Mouse (Mus musculus): Measurements from ENCODE around the gene Ctsc.
"Not testable (repeated sequence)": the region's sequence is repeated elsewhere in the genome, so short reads cannot be mapped to it uniquely, and the experiment has no call there.

Ctsc gene

GRCm38 (mm10) chr7:88277858-88278627, at the start of gene Ctsc:
Gene Ctsc, plus strand, starts transcription at chr7:88278085.
- DNase-seq (ENCODE audit: extremely low read depth, low read depth, low spot score), result peak; percentile 26

DNA sequence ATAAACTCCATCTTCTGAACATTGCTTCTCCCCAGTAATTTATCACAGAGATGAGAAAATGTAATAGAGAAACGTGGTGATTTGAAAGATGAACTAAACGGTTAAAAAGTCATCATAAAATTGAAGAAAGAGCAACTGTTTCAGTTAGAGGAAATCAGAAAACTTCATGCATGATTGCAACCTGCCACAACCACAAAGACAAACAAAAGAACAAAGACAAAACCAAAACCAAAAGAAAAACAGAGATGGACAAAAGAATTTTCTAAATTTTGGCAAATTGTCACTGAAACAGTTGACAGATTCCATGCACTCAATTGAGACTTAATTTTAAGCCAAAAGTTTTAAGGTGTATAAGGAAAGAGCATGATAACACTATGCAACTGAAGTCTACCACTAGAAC, 48.8 kb upstream of the Ctsc start:
- DNase-seq (ENCODE audit: extremely low read depth, low read depth, low spot score), result no peak

DNA sequence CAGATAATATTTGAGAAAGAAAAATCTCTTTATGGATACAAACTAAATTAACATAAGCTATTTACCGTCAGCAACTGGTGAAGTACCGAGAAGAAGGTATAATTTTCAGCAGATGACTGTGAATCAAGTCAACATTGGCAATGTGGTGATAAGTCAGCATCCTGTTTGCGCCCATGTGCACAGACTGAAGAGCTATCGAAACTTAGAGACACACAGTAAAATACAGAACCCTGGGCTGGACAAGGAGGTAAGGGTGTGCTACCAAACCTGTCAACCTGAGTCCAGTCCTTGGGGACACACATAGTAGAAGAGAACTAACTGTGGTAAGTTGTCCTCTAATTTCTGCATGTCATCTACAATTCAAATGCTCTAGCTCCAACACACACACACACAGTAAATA, 47.8 kb upstream of the Ctsc start:
- no peak for DNase-seq (ENCODE audit: extremely low read depth, low read depth, low spot score)

- DNase-seq (ENCODE audit: extremely low read depth, low read depth, low spot score), result no peak
Observed at GRCm38 (mm10) chr7:88230756-88231522, 46.9 kb upstream of the Ctsc start.

DNA sequence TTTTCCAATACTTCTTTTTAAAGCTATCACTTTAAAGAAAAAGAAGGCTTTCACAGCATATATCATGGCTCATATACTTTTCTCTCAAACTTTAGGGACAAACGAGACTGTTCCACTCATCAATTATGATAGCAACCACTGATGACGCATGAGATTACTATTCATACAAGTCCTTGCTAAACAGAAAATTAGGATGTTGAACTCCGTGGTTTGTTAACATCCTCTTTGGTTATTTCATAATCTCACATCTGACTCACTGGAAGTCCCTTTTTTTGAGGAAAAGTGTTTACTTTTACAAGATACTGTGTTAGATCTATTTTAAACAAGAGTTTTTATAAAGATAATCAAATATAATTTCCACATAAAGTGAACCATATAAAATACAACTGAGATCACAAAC, 34.8 kb upstream of the Ctsc start:
- no peak for DNase-seq (ENCODE audit: extremely low read depth, low read depth, low spot score)

GRCm38 (mm10) chr7:88244462-88244861, 33.4 kb upstream of the Ctsc start:
- no peak for DNase-seq (ENCODE audit: extremely low read depth, low read depth, low spot score)

DNA sequence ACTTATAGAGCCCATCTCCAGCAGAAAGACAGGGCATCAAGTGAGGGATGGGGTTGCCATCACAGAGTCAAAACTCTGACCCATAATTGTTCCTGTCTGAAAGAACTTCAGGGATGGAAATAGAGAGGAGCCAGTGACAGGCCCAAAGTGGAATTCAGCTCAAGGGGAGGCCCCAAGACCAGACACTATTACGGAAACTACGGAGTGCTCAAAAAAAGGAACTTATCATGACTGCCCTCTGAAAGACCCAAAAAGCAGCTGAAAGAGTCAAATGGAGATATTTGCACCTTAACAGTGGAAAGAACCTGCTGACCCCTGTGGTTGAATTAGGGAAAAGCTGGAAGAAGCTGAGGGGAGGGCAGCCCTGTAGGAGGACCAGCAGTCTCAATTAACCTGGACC, 27.5 kb upstream of the Ctsc start:
- DNase-seq (ENCODE audit: extremely low read depth, low read depth, low spot score), result not testable (repeated sequence)

GRCm38 (mm10) chr7:88251535-88251934, 26.4 kb upstream of the Ctsc start:
- DNase-seq (ENCODE audit: extremely low read depth, low read depth, low spot score), result no peak

DNA sequence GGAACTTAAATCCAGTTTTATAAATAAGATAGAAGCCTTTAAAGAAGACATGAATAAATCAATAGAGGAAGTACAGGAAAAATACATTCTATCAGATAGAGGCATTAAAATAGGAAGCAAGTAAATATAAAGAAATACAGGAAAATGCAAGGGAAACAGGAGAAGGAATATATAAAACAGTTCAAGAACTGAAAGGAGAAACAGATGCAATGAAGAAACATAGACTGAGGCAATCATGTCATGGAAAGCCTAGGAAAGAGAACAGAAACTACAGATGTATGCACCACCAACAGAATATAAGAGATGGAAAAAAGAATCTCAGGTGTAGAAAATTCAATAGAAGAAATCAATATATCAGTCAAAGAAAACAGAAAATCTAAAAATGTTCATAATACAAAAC, 25.8 kb upstream of the Ctsc start:
- DNase-seq (ENCODE audit: extremely low read depth, low read depth, low spot score), result no peak

- no peak for DNase-seq (ENCODE audit: extremely low read depth, low read depth, low spot score)
Observed at GRCm38 (mm10) chr7:88254884-88255283, 23.0 kb upstream of the Ctsc start.

- no peak for DNase-seq (ENCODE audit: extremely low read depth, low read depth, low spot score)
Observed at GRCm38 (mm10) chr7:88259155-88259925, 18.5 kb upstream of the Ctsc start.

- no peak for DNase-seq (ENCODE audit: extremely low read depth, low read depth, low spot score)
Observed at GRCm38 (mm10) chr7:88261799-88262198, 16.1 kb upstream of the Ctsc start.

- no peak for DNase-seq (ENCODE audit: extremely low read depth, low read depth, low spot score)
Observed at GRCm38 (mm10) chr7:88264861-88265260, 13.0 kb upstream of the Ctsc start.

- DNase-seq (ENCODE audit: extremely low read depth, low read depth, low spot score), result no peak
Observed at GRCm38 (mm10) chr7:88269913-88270312, 8.0 kb upstream of the Ctsc start.

DNA sequence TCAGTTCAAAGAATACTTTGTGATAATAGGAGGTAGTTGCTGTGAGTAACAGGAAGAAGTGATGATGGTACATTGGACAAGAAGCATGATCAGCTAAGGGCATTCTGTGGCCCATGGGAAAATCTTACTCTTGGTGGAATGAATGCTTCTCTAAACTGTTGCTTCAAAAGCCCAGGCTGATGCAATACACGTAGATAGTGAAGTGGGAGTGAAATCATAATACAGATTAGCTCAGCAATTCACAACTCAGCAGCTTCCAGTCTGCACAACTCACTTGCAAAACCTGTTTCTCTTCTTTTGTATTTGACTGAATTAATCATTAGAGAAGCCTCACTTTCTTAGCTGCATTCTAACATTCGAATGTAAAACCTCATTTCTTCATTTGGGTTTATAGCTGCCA, 6.4 kb upstream of the Ctsc start:
- peak; percentile 62 for DNase-seq (ENCODE audit: extremely low read depth, low read depth, low spot score)

GRCm38 (mm10) chr7:88276914-88277765, 745 bp upstream of the Ctsc start:
- no peak for DNase-seq (ENCODE audit: extremely low read depth, low read depth, low spot score)

DNA sequence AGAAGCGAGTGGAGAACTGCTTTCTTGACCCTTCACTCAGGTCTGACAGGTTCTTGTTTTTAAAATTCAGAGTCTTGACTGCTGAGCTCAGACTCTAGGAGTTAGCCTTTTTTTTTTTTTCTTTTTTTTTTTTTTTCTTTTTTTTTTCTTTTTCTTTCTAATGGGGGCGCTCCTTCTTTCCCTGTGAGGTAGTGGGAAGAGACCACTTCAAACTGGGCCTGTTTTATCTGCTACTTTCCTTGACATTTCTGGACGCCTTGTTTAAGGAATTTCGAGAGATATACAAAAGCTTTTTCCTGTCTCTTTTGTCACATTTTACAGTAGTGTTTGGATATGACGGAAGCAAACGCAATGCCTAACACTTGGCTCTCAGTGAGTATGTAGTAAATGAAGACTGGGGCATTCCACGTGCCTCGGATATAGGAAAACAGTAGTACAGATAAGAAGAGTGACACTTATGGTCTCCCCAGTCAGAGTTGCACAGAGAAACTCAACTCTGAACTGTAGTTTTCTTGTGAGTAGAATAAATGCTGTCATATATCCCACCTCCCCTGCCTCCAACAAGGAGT, 827 bp downstream of the Ctsc start:
- DNase-seq (ENCODE audit: extremely low read depth, low read depth, low spot score), result no peak

DNA sequence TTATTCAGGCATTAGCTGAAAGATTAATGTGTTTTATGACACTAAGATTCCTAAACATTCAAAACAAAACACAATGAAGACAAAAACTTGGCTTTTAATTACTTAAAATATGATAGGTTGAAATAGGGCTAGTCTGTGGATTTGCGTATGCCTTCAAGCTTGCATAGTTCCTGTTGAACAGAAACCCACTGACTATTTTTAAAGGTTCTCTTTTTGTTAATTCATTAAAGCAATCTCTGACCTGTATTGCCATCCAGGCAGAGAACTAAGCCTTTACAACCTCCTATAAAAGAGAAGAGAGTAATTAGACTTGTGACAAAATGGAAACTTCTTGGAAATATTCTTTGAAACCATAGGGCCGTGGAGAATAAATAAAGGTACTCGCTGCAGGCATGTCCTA, 7.4 kb downstream of the Ctsc start:
- no peak for DNase-seq (ENCODE audit: extremely low read depth, low read depth, low spot score)

DNA sequence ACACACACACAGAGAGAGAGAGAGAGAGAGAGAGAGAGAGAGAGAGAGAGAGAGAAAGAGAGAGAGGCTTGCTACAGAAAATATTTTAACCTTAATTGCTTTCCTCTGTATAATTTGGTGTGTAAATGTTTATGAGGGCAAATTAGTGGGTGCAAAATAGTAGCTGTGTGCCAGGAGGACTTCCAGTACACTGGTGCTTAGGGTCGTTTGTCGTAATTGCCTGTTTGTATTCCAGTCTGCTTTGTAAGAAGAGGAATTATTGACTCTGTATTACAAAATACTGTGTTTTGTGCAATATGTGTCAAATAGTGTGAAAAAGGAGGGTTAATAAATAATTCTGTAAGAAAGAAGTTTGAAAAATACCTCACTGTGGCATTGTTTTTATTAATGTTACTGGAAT, 13.2 kb downstream of the Ctsc start:
- no peak for DNase-seq (ENCODE audit: extremely low read depth, low read depth, low spot score)

- no peak for DNase-seq (ENCODE audit: extremely low read depth, low read depth, low spot score)
Observed at GRCm38 (mm10) chr7:88292044-88292443, 14.2 kb downstream of the Ctsc start.

Data from fat pad, adult 2 months (tissue).